Mouse (Mus musculus) midbrain, postnatal 0 days (tissue): ENCODE results near the gene Faap20. TPM values are rescaled to one million over a fixed set of nuclear protein-coding genes. Genes with fewer than 3 reads are reported as not detected.

ENCODE experiments used
- ATAC-seq: fragments of 200-750 bp; cut with Nextera tagmentation; 2 replicates; pipeline ENCODE4 v1.8.0; 2017; ENCODE audit warnings: moderate number of reproducible peaks, mild to moderate bottlenecking, moderate TSS enrichment, moderate library complexity; ENCODE audit not compliant: low FRiP score
- DNase-seq: peaks from one replicate; pipeline ENCODE4 v3.0.0-alpha.2; 2015; ENCODE audit warnings: low spot score
- H3K27ac ChIP-seq: fragments of 300-500 bp; sonication (generic); 2 replicates; pipeline ENCODE4 v1.5.1; 2014; ENCODE audit warnings: low read depth, mild to moderate bottlenecking, low read length, mixed read lengths
- H3K27me3 ChIP-seq: fragments of 300-500 bp; sonication (generic); 2 replicates; pipeline ENCODE4 v1.6.1; 2014; ENCODE audit warnings: low read length, control low read depth, mixed read lengths; ENCODE audit not compliant: insufficient read depth
- H3K36me3 ChIP-seq: fragments of 300-500 bp; sonication (generic); 2 replicates; pipeline ENCODE4 v1.6.1; 2014; ENCODE audit warnings: low read length, control low read depth, mixed read lengths; ENCODE audit not compliant: insufficient read depth
- H3K4me1 ChIP-seq: fragments of 300-500 bp; sonication (generic); 2 replicates; pipeline ENCODE4 v1.6.1; 2014; ENCODE audit warnings: mild to moderate bottlenecking, control low read depth, antibody characterized with exemption, low read length, mixed read lengths; ENCODE audit not compliant: insufficient read depth
- H3K4me2 ChIP-seq: fragments of 300-500 bp; sonication (generic); 2 replicates; pipeline ENCODE4 v1.6.1; 2014; ENCODE audit warnings: low read depth, mild to moderate bottlenecking, low read length, mixed read lengths; ENCODE audit not compliant: poor library complexity, severe bottlenecking
- H3K4me3 ChIP-seq: fragments of 300-500 bp; sonication (generic); 2 replicates; pipeline ENCODE4 v1.5.1; 2014; ENCODE audit warnings: low read depth, mild to moderate bottlenecking, low read length, moderate library complexity
- H3K9ac ChIP-seq: fragments of 300-500 bp; sonication (generic); replicated peaks from 2 replicates; pipeline ENCODE4 v1.6.1; 2014; ENCODE audit warnings: mild to moderate bottlenecking, low read length, moderate library complexity, mixed read lengths; ENCODE audit not compliant: poor library complexity, severe bottlenecking
- H3K9me3 ChIP-seq: fragments of 300-500 bp; sonication (generic); 2 replicates; pipeline ENCODE4 v1.6.1; 2016; ENCODE audit warnings: low read length, control low read depth
- CTCF ChIP-seq: IDR thresholded peaks from 2 replicates; pipeline ENCODE4 v1.5.1; 2016; ENCODE audit warnings: antibody characterized with exemption, mild to moderate bottlenecking
- WGBS: fragments of 180-500 bp; shearing (Covaris S2); extraction: QIAGEN DNeasy Blood & Tissue Kit; methylation state at CpG from one replicate; pipeline ENCODE4 v1.1.7; 2014; 5-methylcytosine and 5-hydroxymethylcytosine counted together
- polyA plus RNA-seq: library from polyadenylated mRNA; unstranded; fragments of >200 nt; fragmentation: Nextera tagmentation; extraction: Ambion mirVana; gene quantifications from 2 replicates; pipeline ENCODE4 v1.2.1, GENCODE M21; 2015
- total RNA-seq: library from RNA; depleted of rRNA; stranded (reverse); fragments of >200 nt; gene quantifications from 2 replicates; pipeline ENCODE4 v1.2.3, GENCODE M21; 2014

Gene Faap20
- total and polyA plus RNA-seq, 2 experiments from 2014 or later = 48.7 to 56.6 TPM

GRCm38 (mm10) chr4:155267047-155267543 lies 17.5 kb downstream of the Faap20 start:
- no peaks in the 10 kb centered on the region for H3K27me3 ChIP-seq
- H3K9me3 ChIP-seq = no peaks in the 10 kb centered on the region
- 78% methylated on average over 7 of the region's 7 CpGs for WGBS
- H3K4me1 ChIP-seq = no peaks in the 10 kb centered on the region
- no peak overlapping the region for H3K4me3 ChIP-seq
- H3K36me3 ChIP-seq = peaks cover 29% of the 10 kb centered on the region
- no peak for DNase-seq
- TF ChIP-seq CTCF = no peak
- no peak overlapping the region for H3K4me2 ChIP-seq
- no peak for ATAC-seq
- H3K27ac ChIP-seq = no peak overlapping the region
- no peak overlapping the region for H3K9ac ChIP-seq

DNA sequence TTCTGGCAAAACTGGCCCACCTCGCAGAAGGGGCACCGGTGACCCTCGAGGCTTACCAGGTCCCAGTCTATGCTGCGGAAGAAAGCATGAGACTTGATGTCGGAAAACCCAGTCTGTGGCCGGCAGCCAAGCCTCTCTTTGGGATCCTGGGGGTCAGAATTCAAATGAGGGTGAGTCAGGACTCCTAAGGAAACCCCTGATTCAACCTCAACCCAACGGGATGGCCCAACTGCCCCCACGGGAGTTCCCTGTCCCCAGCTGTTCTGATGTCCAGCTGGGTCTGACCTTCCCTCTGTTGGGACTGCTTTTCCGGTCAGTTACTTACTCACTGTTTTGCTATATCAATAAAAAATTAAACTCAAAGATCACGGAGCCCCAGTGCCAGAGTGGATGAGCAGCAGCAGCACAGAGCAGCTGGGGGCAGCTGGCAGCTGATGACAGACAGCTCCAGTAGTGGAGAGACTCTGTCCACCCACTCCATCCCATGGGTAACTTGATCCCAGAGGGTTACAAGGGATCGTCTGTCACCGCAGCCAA lies 18.1 kb downstream of the Faap20 start:
- Histone ChIP-seq H3K27me3 (no peaks in the 10 kb centered on the region), H3K9me3 (no peaks in the 10 kb centered on the region), H3K9ac (no peak overlapping the region), H3K27ac (no peak overlapping the region), H3K36me3 (peaks cover 35% of the 10 kb centered on the region), H3K4me1 (no peaks in the 10 kb centered on the region), H3K4me3 (no peak overlapping the region), H3K4me2 (no peak overlapping the region)
- TF ChIP-seq CTCF = no peak
- DNase-seq = no peak
- 62% methylated on average over 12 of the region's 12 CpGs for WGBS
- no peak for ATAC-seq

- Histone ChIP-seq H3K4me1 (no peaks in the 10 kb centered on the region), H3K27ac (no peak overlapping the region), H3K9me3 (no peaks in the 10 kb centered on the region), H3K9ac (no peak overlapping the region), H3K27me3 (no peaks in the 10 kb centered on the region), H3K4me2 (no peak overlapping the region), H3K4me3 (no peak overlapping the region), H3K36me3 (peaks cover 35% of the 10 kb centered on the region)
- TF ChIP-seq CTCF = peak; percentile 68
- DNase-seq (no peak), ATAC-seq (no peak)
- 45% methylated on average over 5 of the region's 5 CpGs for WGBS
Measured at GRCm38 (mm10) chr4:155268382-155268781, 18.8 kb downstream of the Faap20 start.

- Histone ChIP-seq H3K27me3 (no peaks in the 10 kb centered on the region), H3K27ac (no peak overlapping the region), H3K4me1 (no peaks in the 10 kb centered on the region), H3K9ac (no peak overlapping the region), H3K4me2 (no peak overlapping the region), H3K9me3 (no peaks in the 10 kb centered on the region), H3K4me3 (no peak overlapping the region), H3K36me3 (peaks cover 22% of the 10 kb centered on the region)
- WGBS = 60% methylated on average over 5 of the region's 5 CpGs
- no peak for ATAC-seq
- no peak for TF ChIP-seq CTCF
- DNase-seq = no peak
Measured at GRCm38 (mm10) chr4:155274451-155274850, 24.8 kb downstream of the Faap20 start.

DNA sequence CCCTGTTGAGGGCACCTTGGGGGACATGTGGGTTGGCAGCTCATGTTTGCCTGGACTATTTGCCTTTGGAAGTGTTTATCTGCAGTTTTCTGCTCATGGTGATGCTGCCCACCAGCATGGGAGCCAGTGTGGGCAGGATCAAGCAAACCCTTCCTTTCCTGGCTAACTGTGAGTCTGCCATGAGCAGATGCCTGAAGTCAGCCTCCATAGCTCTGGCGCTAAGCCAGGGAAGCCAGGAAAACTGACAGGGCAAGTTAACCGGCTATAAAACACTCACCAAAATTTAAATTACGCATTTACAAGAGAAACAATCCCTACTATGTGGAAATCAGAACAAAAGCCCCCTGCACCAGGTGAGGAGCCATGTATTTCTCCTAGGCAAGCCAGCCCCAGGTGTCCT lies 25.2 kb downstream of the Faap20 start:
- Histone ChIP-seq H3K36me3 (peaks cover 21% of the 10 kb centered on the region), H3K27me3 (no peaks in the 10 kb centered on the region), H3K4me2 (no peak overlapping the region), H3K9ac (no peak overlapping the region), H3K9me3 (no peaks in the 10 kb centered on the region), H3K4me3 (no peak overlapping the region), H3K4me1 (no peaks in the 10 kb centered on the region), H3K27ac (no peak overlapping the region)
- ATAC-seq (no peak), DNase-seq (no peak)
- WGBS = 62% methylated on average over 3 of the region's 3 CpGs
- TF ChIP-seq CTCF = no peak

DNA sequence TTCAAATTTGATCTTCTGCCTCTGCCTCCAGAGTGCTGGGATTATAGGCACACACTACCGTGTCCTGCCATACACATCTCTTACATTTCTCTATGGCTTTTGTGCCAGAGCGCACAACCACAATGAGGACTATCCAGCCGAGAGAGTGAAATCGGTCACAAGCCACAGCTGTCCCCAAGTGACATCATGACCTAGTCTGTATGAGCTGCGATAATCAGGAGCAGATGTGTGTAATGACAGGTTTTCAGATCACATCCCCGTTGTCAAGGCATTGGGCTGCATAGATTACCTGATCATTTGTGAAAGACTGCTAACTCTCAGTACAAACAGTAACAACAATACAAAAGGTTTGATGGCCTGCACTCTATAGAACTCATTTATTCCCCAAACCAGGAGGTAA lies 28.4 kb downstream of the Faap20 start:
- Histone ChIP-seq H3K9ac (no peak overlapping the region), H3K9me3 (no peaks in the 10 kb centered on the region), H3K27me3 (no peaks in the 10 kb centered on the region), H3K4me3 (no peak overlapping the region), H3K27ac (no peak overlapping the region), H3K4me1 (no peaks in the 10 kb centered on the region), H3K36me3 (peaks cover 8% of the 10 kb centered on the region; the same call in 1 of the 2 replicates), H3K4me2 (no peak overlapping the region)
- DNase-seq (no peak), ATAC-seq (no peak)
- WGBS = 58% methylated on average over 6 of the region's 6 CpGs
- no peak for TF ChIP-seq CTCF
